Mouse (Mus musculus) gastrocnemius, postnatal 36 days (tissue): Measurements from ENCODE around the gene Ackr2. TPM values are rescaled to one million over a fixed set of nuclear protein-coding genes. Genes with fewer than 3 reads are reported as not detected.

Experiments used
- DNase-seq, 2 experiments: peaks; one replicate each; pipeline ENCODE4 v3.0.0; 2022
- intact Hi-C: fragments of 180-260 bp; cut with DNase I; formaldehyde crosslinking; loops from one replicate; pipeline ENCODE4 v1.15.1; 2025
- total RNA-seq, 2 experiments: library from RNA; stranded (reverse); gene quantifications; 2 replicates each; pipeline ENCODE4 v1.2.3; 2021

Gene Ackr2
- total RNA-seq, 2 experiments from 2014 or later, result 0.71 to 0.89 TPM

DNA sequence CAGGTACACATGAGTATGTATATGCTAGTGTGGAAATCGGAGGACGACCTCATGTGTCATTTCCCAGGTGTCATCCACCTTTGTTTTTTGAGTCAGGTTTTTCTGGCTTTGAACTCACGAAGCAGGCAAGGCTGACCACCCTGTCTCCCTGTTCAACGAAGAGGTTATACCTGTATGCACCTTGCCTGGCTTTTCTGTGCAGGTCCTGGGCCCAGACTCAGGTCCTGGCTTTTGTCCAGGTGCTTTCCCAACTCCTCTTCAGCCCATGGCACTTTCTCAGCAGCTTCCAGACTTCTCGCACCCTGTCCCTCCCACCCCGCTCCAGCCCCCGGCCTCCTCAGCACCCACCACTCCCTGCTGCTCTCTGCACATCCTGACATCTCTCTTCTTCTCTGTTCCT is 13.0 kb downstream of the Ackr2 start:
- intact Hi-C loops, result no loop called here

DNA sequence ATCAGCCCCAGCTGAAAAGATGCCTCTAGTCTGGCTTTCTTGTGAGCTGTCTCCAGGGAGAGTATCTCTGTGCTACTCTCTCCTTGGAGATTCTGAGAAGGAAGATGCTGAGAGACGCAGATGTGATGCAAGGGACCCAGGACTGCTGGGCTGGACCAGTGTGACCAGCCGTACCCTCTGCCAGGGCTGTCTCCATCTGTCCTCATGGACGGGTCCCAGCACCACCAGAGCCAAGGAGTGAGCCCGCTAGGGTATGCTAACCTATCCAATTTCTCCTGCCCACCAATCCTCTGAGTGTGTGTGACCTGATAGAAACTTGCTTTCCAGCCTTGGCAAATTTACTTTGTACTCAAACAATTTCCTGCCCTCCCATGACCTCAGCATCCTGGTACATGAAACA is 14.6 kb downstream of the Ackr2 start:
- no peak for DNase-seq
- intact Hi-C loops, result no loop called here

More for the DNA sequence above, 13.0 kb downstream of the Ackr2 start:
- DNase-seq, result peak in 1 of 2 experiments; percentile 5

DNA sequence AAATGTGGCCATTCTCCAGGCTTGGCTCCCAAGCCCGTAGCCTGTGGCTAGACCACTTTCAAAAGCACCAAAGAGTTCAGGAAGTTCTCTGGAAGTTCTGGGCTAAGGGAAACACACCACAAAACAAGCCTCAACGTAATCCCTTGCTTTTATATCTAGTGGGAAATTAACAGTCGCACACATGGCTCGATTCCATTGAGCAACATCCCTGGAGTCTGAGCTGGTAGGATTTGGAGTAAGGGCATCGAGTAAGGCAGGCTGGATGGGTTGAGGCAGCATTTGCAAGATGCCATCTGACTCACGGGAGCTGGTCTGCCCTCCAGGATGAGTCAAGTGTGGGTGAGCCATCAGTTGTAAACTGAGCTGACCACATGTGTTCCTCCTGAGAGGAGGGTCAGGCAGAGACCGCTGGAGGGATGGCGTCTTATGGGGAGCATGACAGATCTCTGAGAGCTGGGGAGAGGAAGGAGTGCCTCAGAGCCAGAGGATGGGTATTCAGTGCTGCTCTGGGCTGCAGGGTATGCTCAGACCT is 16.1 kb downstream of the Ackr2 start:
- intact Hi-C loops, result no loop called here
- DNase-seq, result no peak

DNA sequence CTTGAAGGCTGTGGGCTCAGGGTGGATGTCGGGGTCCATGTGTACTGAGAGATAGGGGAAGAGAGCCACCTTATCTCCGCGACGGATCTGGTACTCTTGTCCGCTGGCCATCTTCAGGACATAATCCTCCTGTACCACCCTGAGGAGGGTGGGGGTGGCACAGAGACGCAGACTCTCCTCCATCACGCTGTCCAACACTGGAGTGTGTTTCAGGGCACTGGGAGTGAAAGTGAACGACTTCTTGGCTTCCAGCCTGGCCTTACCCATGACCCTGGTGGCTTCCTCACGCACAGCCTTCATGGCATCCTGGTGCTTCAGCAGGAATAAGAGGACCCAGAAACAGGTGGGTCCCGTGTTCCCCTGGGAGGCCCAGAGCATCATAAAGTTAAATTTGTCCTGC is 16.9 kb downstream of the Ackr2 start:
- intact Hi-C loops, result no loop called here
- no peak for DNase-seq

DNA sequence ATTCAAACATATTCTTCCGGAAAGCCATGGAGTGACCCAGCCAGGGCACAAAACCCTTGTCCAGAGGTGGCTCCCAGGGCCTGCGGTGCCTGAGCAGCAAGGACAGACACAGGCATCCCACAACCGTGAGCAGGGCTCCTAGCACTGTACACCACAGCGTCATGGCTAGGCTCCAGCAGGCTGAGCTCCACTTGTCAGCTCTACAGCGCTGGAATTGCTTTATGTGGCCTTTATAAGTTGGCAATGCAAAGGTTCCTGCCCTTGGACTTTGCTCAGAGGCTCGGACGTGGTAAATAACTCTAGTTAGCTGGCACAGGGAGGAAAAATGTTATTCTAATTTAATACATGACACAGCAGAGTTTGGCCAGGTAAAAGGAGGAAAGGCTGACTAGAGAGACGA is 17.9 kb downstream of the Ackr2 start, which contains the start of gene Cyp8b1:
TSS of gene Cyp8b1 (minus strand) at position 204 of the 400 bp plus-strand sequence.
- intact Hi-C loops, result no loop called here

DNA sequence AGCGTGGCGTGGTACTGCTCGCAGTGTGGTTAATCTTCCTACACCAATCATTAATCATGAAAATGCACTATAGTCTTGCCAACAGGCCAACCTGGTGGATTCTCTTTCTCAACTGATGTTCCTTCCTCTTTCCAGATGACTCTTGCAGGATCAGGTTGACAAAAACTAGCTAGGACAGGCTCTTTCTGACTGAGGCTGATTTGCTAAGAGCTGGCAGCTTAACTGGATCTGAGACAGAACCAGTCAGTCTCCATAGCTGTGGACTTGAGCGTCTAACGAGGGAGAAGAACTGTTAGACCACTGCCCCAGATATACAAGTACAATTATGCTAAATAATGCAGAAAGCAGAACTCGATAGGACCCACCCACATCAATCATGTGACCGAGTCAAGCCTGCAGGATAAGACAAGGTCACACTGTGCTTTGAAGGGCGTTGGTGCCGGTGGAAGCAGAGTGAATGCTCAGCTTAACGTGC is 20.9 kb downstream of the Ackr2 start:
- intact Hi-C loops, result no loop called here
- DNase-seq, result no peak

More for the DNA sequence above, 17.9 kb downstream of the Ackr2 start, which contains the start of gene Cyp8b1:
- no peak for DNase-seq

DNA sequence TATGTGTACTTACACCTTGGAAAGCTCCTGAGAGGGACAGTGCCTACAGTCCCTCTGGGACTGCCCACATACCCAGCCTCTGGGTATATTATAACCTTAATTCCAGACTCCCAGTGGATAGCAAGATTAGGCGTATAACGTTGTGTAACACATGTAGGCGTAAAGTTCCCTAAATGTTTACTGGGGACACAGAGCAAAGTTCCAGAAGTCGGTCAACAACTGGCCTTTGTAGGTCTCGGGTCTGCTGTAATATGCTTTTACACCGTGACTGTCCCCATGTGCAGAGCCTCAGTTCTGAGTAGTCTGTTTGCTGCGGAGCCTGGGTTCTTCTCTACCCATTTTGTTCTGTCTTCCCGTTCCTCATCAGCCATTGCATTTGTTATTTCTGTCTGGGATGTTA is 25.3 kb downstream of the Ackr2 start:
- intact Hi-C loops, result no loop called here
- DNase-seq, result peak in 1 of 2 experiments; percentile 10

DNA sequence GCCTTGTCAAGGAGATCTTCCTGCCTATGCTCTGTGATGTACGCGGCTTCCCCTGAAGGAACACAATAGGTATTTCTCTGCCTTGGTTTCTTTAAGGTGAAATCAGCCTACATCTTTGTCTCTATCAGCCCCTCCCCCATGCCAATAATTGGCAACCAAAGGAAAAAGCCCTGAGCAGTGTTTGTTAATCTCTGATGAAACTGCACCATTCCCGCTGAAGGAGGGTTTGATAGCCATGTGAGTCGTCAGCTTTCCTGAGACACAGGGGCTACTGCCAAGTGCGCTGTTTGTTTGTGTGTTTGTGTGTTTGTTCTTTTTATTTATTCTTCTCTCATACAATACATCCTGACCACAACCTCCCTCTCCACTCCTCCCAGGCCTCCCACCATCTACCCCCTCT is 25.8 kb downstream of the Ackr2 start:
- no peak for DNase-seq
- intact Hi-C loops, result no loop called here

DNA sequence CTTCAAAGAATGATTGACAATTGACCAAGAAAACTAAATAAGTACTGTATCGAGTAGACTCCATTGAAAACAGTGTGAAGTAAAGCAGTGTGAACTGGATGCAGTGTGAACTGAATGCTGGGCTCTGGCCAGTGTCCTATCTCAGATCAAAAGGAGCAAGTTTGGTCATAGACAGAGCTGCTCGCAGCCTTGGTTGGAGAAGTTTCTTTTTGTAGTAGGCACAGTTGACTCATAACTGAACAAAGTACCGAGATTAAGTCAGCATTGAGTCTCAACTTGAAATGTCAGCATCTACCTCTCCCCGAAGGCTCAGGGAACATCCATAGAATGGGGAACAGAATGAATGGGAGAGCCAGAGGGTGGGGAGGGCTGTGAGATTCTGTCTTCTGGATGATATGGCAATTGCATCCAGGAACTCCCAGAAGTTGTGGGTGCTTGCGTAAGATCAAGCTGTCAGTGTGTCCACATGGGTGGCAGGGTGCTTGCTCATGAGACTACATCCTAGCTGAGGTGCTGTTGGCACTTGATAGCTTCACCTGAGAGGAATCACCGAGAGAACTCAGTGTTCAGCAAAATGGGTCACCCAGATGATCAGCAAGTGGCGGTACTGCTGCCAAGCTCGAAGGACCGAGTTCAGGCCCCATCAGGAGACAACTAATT is 26.9 kb downstream of the Ackr2 start:
- no peak for DNase-seq
- intact Hi-C loops, result no loop called here

DNA sequence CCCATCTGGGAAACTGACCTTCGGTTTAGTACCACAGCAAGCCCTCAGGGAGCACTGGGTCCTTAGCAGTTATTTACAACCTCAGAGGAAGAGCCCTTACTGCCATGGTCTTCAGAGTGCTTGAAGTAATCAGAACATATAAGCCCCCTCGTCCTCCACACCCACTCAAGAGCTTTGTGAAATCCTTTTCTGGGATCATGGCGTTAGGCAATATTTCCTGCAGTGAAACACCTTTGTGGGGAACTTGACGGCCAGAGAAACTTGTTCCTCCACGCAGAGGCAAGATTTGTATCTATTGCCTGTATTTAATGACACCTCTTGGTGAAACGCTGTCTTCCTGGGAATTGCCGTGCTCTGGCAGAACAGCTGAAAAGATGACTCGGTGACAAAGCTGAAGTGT is 27.8 kb downstream of the Ackr2 start:
- no peak for DNase-seq
- intact Hi-C loops, result no loop called here

DNA sequence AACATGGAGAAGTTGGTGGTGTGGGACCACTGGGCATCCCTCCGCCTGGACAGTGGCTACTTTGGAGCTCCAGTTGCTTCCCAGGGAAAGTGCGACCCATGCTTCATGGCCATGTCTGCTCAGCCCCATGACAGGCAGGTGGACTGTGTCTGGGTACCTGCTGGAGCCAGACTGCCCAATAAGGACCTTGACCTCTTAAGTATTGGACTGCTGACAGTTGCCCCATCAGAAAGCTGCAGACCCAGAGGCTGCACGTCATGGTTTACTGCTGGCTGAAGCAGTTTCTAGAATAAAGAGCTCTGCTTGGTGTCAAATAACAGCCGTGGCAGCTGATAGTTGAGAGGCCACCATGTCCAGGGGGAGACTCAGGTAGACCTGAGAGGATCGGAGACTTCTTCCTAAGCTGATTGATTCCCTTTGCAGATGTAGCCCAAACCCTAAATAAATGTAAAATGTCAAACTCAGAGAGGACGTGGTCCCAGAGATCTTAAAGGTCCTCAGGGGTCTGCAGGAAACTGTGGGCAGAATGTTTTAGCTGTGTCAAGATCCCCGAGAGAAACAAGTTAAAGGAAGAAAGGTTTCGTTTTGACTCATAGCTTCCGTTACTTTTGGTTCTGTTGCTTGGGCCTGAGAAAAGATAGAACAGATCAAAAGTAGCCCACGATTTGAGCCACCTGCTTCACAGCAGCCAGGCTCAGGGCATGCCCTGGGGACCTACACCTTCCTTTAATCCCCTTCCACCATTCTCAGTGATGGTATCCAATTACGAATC is 28.7 kb downstream of the Ackr2 start:
- intact Hi-C loops, result no loop called here

DNA sequence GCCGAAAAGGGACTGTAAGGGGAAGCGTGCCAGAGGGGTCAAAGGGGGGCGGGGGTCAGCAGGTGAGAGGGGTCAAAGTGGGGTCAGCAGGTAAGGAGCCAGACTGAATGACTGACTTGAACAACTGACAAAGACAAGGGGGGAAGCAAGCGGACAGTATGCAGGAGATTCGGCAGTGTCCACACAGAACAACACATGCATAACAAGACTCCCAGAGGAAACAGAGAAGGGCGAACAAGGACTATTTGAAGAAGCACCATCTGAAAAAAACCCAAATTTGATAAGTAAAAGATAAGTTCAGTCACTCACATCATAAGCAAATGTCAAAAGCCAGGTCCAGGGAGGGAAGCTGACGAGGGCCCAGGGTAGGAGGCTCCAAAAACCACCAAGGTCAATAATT is 29.6 kb downstream of the Ackr2 start:
- DNase-seq, result no peak
- intact Hi-C loops, result no loop called here

More for the DNA sequence above, 28.7 kb downstream of the Ackr2 start:
- no peak for DNase-seq

DNA sequence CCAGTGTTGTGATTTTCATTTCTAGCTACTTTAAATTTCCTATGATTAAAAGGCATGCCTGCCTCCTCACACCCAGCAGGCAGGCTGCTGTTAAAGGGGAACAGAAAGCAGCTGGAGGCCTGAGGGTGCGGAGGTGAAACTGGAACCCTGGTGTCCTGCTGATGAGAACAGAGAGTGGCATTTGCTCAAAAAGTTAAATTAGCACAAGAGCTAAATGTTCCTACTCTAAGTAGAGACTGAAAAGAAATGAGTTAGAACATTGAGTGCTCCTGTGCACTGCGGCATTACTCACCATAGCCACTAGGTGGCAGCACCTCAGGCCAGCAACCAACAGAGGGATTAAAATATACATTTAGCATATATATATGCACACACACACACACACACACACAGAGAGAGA is 30.3 kb downstream of the Ackr2 start:
- intact Hi-C loops, result no loop called here
- DNase-seq, result no peak

DNA sequence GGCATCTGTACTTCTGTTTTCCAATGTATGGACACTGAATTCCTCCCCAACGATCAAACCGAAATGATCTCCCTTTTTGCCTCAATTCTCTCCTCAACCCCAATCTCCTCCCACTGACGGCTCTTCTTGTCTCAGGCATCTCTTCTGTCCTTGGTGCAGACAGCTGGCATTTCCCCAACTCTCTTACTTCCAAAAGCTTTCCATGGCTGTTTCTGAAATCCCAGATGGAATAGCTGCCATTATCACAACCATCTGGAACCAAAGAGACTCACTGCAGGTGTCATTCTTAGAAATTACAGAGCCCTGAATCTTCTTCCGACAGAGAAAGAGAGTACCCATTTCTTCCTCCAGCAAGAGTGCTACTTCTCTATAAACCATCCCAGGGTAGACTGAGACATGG is 36.7 kb downstream of the Ackr2 start:
- intact Hi-C loops, result no loop called here
- DNase-seq, result no peak

DNA sequence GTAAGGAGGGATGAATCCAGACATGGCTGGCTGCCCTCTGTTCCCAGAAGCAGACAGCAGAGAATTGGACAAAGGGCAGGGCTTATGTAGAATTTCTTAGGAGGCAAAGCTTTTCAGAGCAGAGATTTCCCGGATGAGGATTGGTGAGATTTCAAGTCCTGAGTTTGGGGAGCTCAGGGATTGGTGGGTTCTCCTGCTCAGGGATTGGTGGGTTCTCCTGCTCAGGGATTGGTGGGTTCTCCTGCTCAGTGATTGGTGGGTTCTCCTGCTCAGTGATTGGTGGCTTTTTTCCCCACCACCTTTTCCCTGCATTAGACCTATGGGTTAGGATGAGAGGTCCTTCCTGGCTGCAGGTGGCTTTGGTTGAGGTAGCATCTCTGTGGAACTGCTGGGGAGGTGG is 38.8 kb downstream of the Ackr2 start:
- DNase-seq, result no peak
- intact Hi-C loops, result no loop called here

DNA sequence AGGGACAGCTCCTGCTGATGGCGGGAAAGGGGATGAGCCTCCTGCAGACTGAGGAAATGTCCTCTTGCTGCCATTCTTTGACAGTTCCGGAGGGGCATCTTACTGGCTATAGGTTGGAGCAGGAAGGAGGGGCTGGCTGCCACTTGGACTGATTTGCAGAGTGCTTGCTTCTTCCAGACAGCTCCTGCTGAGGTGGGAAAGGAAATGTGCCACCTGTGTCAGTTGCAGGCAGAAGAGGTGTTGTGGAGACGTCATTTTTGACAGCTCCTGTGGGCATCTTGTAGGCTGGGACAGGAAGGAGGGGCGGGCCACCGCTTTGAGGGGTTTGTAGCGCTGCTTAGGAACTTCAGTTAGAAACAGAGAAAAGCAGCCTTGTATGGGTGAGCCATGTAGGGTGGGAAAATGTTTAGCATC is 39.3 kb downstream of the Ackr2 start:
- DNase-seq, result no peak
- intact Hi-C loops, result no loop called here

DNA sequence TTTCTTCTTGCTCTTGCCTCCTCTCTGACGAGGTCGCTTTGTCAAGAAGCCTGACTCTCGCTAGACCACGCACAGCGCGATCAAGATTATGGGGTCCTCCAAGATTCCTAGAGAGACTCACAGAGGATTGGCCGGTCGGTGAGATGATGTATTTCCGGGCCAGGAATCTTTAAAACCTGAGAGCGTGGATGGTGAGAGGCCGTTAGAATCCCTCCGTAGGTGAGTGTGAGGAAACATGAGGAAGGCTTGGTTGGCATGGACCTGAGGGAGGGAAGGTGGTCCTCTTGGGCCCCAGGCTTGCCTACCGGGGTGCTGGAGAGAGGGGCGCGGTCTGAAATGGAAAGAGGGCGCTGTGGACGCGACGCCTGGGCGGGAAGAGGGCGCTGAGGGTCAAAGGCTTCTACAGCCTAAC is 39.8 kb downstream of the Ackr2 start:
- DNase-seq, result no peak
- intact Hi-C loops, result no loop called here

DNA sequence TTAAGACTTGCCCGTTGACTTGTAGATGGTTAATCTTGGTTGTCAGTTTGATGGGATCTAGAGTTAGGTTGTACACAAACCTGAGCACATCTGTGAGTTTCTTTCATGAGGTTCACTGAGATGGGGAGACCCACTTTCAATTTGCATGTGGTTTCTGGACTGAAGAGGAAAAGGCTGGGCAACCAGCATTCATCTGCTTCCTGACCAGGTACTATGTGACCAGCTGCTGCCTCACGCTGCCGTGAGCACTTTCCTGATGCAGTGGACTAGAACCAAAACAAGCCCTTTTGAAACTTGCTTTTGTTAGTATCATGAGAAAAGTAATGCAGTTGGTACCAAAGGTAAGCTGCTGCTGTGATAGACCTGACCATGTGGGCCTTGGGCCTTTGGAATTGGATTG is 44.9 kb downstream of the Ackr2 start:
- intact Hi-C loops, result no loop called here
- no peak for DNase-seq

DNA sequence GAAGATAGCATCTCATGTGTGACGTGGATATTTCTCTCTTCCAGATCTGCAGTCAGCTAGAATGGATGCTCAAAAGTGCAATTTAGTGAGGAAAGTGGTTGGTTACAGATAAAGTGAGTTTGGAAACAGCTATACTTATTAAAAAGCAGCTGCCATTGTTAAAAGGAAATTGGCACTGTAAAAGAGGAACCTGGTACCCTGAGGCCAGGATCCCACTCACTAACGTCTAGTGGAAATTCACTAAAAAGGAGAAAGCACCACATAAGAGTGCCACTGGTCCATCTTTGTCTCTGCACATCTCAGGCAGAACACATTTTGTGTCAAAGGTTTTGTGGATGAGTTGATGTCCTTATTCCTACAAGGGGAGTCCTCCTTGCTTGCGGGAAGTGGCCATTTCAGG is 45.5 kb downstream of the Ackr2 start:
- intact Hi-C loops, result no loop called here

DNA sequence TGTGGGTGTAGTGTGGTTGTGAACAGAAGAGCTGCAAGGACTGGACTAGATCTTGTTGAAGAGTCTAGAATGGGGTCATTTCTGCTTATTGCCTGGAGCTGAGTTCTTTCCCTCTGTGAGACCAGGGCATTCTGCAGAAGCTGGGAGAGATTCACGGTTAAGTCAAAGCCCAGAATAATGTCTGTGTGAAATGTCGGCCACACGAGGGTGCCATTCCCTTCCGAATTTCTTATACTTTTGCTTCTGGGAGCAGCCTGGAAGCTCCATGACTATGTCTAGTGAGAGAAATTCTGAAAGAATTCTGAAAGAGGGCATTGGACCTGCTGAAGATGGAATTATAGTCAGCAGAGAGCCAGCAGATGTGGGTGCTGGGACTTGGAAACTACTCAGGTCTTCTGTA is 49.6 kb downstream of the Ackr2 start:
- intact Hi-C loops, result loop anchor here (2.0 kb wide), 2 partner anchors 35 to 67 kb away; no protein-coding TSS in a partner anchor
- peak; percentile 55 to 65 for DNase-seq

More for the DNA sequence above, 45.5 kb downstream of the Ackr2 start:
- DNase-seq, result no peak

DNA sequence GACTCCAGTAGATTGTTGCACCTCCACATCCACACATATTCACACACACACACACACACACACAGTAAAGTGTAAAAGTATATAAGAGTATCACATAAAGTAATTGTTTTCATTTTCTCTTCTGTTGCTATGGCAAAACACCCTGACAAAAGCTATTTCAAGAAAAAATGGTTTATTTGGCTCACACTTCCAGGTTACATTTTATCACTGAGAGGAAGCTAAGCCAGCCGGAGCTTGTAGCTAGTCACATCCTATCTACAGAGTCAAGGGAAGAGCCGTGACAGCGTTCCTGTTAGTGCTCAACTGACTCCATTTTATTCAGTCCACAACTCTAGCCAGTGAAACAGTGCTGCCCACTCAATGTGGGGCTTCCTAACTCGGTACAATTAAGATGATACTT is 50.3 kb downstream of the Ackr2 start:
- intact Hi-C loops, result loop anchor here (2.0 kb wide), 1 partner anchor 34 kb away; no protein-coding TSS in a partner anchor
- DNase-seq, result no peak
